Mouse (Mus musculus) heart, embryonic 14.5 days (tissue): ENCODE results near the gene Vars. TPM values are rescaled to one million over a fixed set of nuclear protein-coding genes. Genes with fewer than 3 reads are reported as not detected.

ENCODE experiments used
- ATAC-seq: fragments of 200-750 bp; cut with Nextera tagmentation; 2 replicates; pipeline ENCODE4 v1.8.0; 2017; ENCODE audit warnings: low read depth, moderate TSS enrichment; ENCODE audit not compliant: insufficient number of reproducible peaks, insufficient read depth, low FRiP score
- H3K27ac ChIP-seq, 2 experiments: fragments of 200-500 bp in 1 of 2; fragments of 300-500 bp in 1 of 2; sonication (generic) in 1 of 2; replicated peaks in 1 of 2; 2 replicates each; pipeline ENCODE4 v1.5.1; 2012 to 2014; ENCODE audit warnings: low read depth in 2 of 2, low read length in 2 of 2, control low read depth in 1 of 2, mild to moderate bottlenecking in 1 of 2, mixed read lengths in 1 of 2; ENCODE audit not compliant: control insufficient read depth in 1 of 2, insufficient read depth in 1 of 2
- H3K27me3 ChIP-seq: fragments of 300-500 bp; sonication (generic); 2 replicates; pipeline ENCODE4 v1.6.1; 2014; ENCODE audit warnings: mild to moderate bottlenecking, low read length, control low read depth; ENCODE audit not compliant: control insufficient read depth, insufficient read depth
- H3K36me3 ChIP-seq: fragments of 300-500 bp; sonication (generic); 2 replicates; pipeline ENCODE4 v1.6.1; 2014; ENCODE audit warnings: mild to moderate bottlenecking, control low read depth, low read length, mixed read lengths; ENCODE audit not compliant: control insufficient read depth, insufficient read depth
- H3K4me1 ChIP-seq, 2 experiments: fragments of 200-500 bp in 1 of 2; fragments of 300-500 bp in 1 of 2; sonication (generic) in 1 of 2; 2 replicates each; pipeline ENCODE4 v1.6.1; 2012 to 2014; ENCODE audit warnings: low read length in 2 of 2, control low read depth in 1 of 2, mixed read lengths in 1 of 2; ENCODE audit not compliant: control insufficient read depth in 2 of 2, insufficient read depth in 2 of 2
- H3K4me2 ChIP-seq: fragments of 300-500 bp; sonication (generic); 2 replicates; pipeline ENCODE4 v1.6.1; 2014; ENCODE audit warnings: mild to moderate bottlenecking, low read length
- H3K4me3 ChIP-seq, 2 experiments: fragments of 200-500 bp in 1 of 2; fragments of 300-500 bp in 1 of 2; sonication (generic) in 1 of 2; 2 replicates each; pipeline ENCODE4 v1.5.1; 2012 to 2014; ENCODE audit warnings: low read length in 2 of 2, mild to moderate bottlenecking in 2 of 2, control low read depth in 1 of 2, low read depth in 1 of 2, moderate library complexity in 1 of 2; ENCODE audit not compliant: control insufficient read depth in 1 of 2, insufficient read depth in 1 of 2
- H3K9ac ChIP-seq: fragments of 300-500 bp; sonication (generic); 2 replicates; pipeline ENCODE4 v1.6.1; 2014; ENCODE audit warnings: mild to moderate bottlenecking, low read length
- H3K9me3 ChIP-seq: fragments of 300-500 bp; sonication (generic); 2 replicates; pipeline ENCODE4 v1.6.1; 2016; ENCODE audit warnings: low read length, control low read depth; ENCODE audit not compliant: control insufficient read depth
- WGBS: fragments of 180-500 bp; shearing (Covaris S2); extraction: QIAGEN DNeasy Blood & Tissue Kit; methylation state at CpG from one replicate; pipeline ENCODE4 v1.1.7; 2014; 5-methylcytosine and 5-hydroxymethylcytosine counted together
- polyA plus RNA-seq: library from polyadenylated mRNA; unstranded; fragments of >200 nt; fragmentation: Nextera tagmentation; extraction: Ambion mirVana; gene quantifications from 2 replicates; pipeline ENCODE4 v1.2.1, GENCODE M21; 2014

Gene Vars
- polyA plus RNA-seq, 1 experiment from 2014 or later = 42.9 TPM

- H3K9ac ChIP-seq = peak overlapping the region; percentile 44
- no peak overlapping the region for H3K4me3 ChIP-seq
- peak overlapping the region; percentile 99 for H3K27ac ChIP-seq
- peak overlapping the region; percentile 75 for H3K4me2 ChIP-seq
- no peaks in the 10 kb centered on the region for H3K9me3 ChIP-seq
- 21% methylated on average over 11 of the region's 11 CpGs for WGBS
- no peaks in the 10 kb centered on the region for H3K27me3 ChIP-seq
- H3K36me3 ChIP-seq = peaks cover 13% of the 10 kb centered on the region
- peaks cover 32 to 61% of the 10 kb centered on the region in 2 experiments for H3K4me1 ChIP-seq
- ATAC-seq = no peak
Measured at GRCm38 (mm10) chr17:35048149-35048931, 47.6 kb downstream of the Vars start.

GRCm38 (mm10) chr17:35048932-35049440, 48.2 kb downstream of the Vars start:
- peaks cover 32 to 60% of the 10 kb centered on the region in 2 experiments for H3K4me1 ChIP-seq
- 59% methylated on average over 5 of the region's 5 CpGs for WGBS
- H3K36me3 ChIP-seq = peaks cover 19% of the 10 kb centered on the region
- no peaks in the 10 kb centered on the region for H3K27me3 ChIP-seq
- peak overlapping the region; percentile 75 for H3K4me2 ChIP-seq
- no peaks in the 10 kb centered on the region for H3K9me3 ChIP-seq
- peak overlapping the region; percentile 99 for H3K27ac ChIP-seq
- H3K4me3 ChIP-seq = peak overlapping the region in 1 of 2 experiments; percentile 63; a peak in 1 of 4 replicates
- ATAC-seq = no peak
- peak overlapping the region; percentile 94; the same call in 1 of the 2 replicates for H3K9ac ChIP-seq

- Histone ChIP-seq H3K9ac (peak within 1 kb of the TSS; percentile 94), H3K9me3 (no peaks in the 10 kb centered on the region), H3K27ac (peak within 1 kb of the TSS; percentile 99), H3K36me3 (peaks cover 25% of the 10 kb centered on the region), H3K4me2 (peak within 1 kb of the TSS; percentile 75), H3K27me3 (no peaks in the 10 kb centered on the region), H3K4me1 (peaks cover 32 to 54% of the 10 kb centered on the region in 2 experiments), H3K4me3 (peak within 1 kb of the TSS; percentile 55 to 63)
- WGBS = 1% methylated on average over 11 of the region's 11 CpGs
- peak; percentile 24 for ATAC-seq
Measured at GRCm38 (mm10) chr17:35049561-35050016, 48.8 kb downstream of the Vars start, which contains the start of gene Clic1. Gene Clic1 (plus strand): TSS chr17:35049966.

GRCm38 (mm10) chr17:35050126-35050750, 49.5 kb downstream of the Vars start:
- WGBS = under 1% methylated on average over 27 of the region's 27 CpGs
- H3K27me3 ChIP-seq = no peaks in the 10 kb centered on the region
- H3K4me2 ChIP-seq = peak overlapping the region; percentile 75
- peak; percentile 11 for ATAC-seq
- H3K36me3 ChIP-seq = peaks cover 31% of the 10 kb centered on the region
- peaks cover 28 to 48% of the 10 kb centered on the region in 2 experiments for H3K4me1 ChIP-seq
- peak overlapping the region; percentile 99 for H3K27ac ChIP-seq
- peak overlapping the region; percentile 55 to 63 for H3K4me3 ChIP-seq
- no peaks in the 10 kb centered on the region for H3K9me3 ChIP-seq
- peak overlapping the region; percentile 94 for H3K9ac ChIP-seq

- Histone ChIP-seq H3K4me1 (peaks cover 23 to 38% of the 10 kb centered on the region in 2 experiments), H3K4me3 (peak overlapping the region; percentile 55 to 63), H3K36me3 (peaks cover 43% of the 10 kb centered on the region), H3K4me2 (peak overlapping the region; percentile 75), H3K27ac (peak overlapping the region; percentile 99), H3K9ac (peak overlapping the region; percentile 94), H3K27me3 (no peaks in the 10 kb centered on the region), H3K9me3 (no peaks in the 10 kb centered on the region)
- ATAC-seq = peak; percentile 78
- under 1% methylated on average over 21 of the region's 21 CpGs for WGBS
Measured at GRCm38 (mm10) chr17:35051156-35052086, 50.6 kb downstream of the Vars start.

GRCm38 (mm10) chr17:35052271-35052798, 51.5 kb downstream of the Vars start:
- 57% methylated on average over 12 of the region's 12 CpGs for WGBS
- ATAC-seq = no peak
- Histone ChIP-seq H3K9ac (peak overlapping the region; percentile 94), H3K27ac (peak overlapping the region; percentile 99), H3K9me3 (no peaks in the 10 kb centered on the region), H3K27me3 (no peaks in the 10 kb centered on the region), H3K4me2 (peak overlapping the region; percentile 75), H3K4me1 (peaks cover 23 to 33% of the 10 kb centered on the region in 2 experiments), H3K36me3 (peaks cover 52% of the 10 kb centered on the region), H3K4me3 (peak overlapping the region; percentile 55 to 63)
